Mouse (Mus musculus) liver, embryonic 14.5 days (tissue): ENCODE data around the gene Radil.

ENCODE experiments used
- CTCF ChIP-seq: IDR thresholded peaks from 2 replicates; pipeline ENCODE4 v1.5.1; 2016; ENCODE audit warnings: antibody characterized with exemption, low read depth, control low read depth
- EP300 ChIP-seq: IDR thresholded peaks from 2 replicates; pipeline ENCODE4 v1.6.1; 2016; ENCODE audit warnings: antibody characterized with exemption, low read depth

DNA sequence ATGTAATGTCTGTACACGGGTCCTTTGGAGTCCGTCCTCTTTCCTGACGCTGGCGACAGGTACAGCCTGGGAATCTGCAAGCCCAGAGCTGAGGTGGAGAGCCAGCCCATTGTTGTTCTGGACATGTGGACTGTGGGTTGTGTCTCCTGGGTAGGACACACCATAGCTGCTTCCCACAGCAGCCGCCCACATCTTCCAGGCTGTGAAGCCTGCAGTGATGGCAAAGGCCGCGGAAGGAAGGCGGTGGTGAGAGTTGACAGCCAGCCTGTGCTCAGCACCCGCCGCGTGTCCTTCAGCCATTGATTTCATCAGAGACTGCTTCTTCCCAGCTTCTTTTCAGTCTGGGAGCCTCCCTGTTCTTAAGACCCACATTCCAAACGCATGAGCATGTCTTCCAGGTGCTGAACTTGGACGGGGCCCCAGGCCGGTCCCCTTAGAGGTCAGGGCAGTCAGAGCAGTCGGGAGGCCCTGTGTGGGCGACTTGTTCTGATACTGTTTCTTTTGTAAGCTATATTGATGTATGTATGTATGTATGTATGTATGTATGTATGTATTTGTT lies 112.4 kb downstream of the Radil start:
- TF ChIP-seq CTCF, result no peak
- no peak for TF ChIP-seq EP300
